Mouse (Mus musculus) MEL (cell line): ENCODE results near the gene 1700029I15Rik. TPM values are rescaled to one million over a fixed set of nuclear protein-coding genes. Genes with fewer than 3 reads are reported as not detected.

ENCODE experiments used
- DNase-seq: peaks from one replicate; pipeline ENCODE4 v3.0.0; 2011; ENCODE audit warnings: low read depth, low spot score
- H3K27ac ChIP-seq: 2 replicates; pipeline ENCODE4 v1.5.1; 2012; ENCODE audit warnings: low read depth, mild to moderate bottlenecking, control low read depth, low read length, moderate library complexity; ENCODE audit not compliant: control insufficient read depth
- H3K27me3 ChIP-seq, 2 experiments: fragments of 150-350 bp in 1 of 2; sonication (generic) in 1 of 2; 2 replicates each; pipeline ENCODE4 v1.6.1; 2012; ENCODE audit warnings: low read length in 2 of 2, mild to moderate bottlenecking in 2 of 2, improper control_type of control experiment in 1 of 2, moderate library complexity in 1 of 2; ENCODE audit not compliant: insufficient read depth in 2 of 2, control insufficient read depth in 1 of 2
- H3K36me3 ChIP-seq, 2 experiments: 2 replicates each; pipeline ENCODE4 v1.6.1; 2012 to 2014; ENCODE audit warnings: low read length in 2 of 2, improper control_type of control experiment in 1 of 2, inconsistent platforms in 1 of 2, mild to moderate bottlenecking in 1 of 2; ENCODE audit not compliant: insufficient read depth in 2 of 2, control insufficient read depth in 1 of 2
- H3K4me1 ChIP-seq, 2 experiments: fragments of 150-350 bp in 1 of 2; sonication (generic) in 1 of 2; 2 replicates each; pipeline ENCODE4 v1.6.1; 2012; ENCODE audit warnings: low read length in 2 of 2, improper control_type of control experiment in 1 of 2, mild to moderate bottlenecking in 1 of 2; ENCODE audit not compliant: insufficient read depth in 2 of 2, control insufficient read depth in 1 of 2
- H3K4me3 ChIP-seq, 2 experiments: fragments of 150-350 bp in 1 of 2; sonication (generic) in 1 of 2; 2 replicates each; pipeline ENCODE4 v1.5.1; 2012; ENCODE audit warnings: low read depth in 2 of 2, low read length in 2 of 2, mild to moderate bottlenecking in 2 of 2, moderate library complexity in 2 of 2, control low read depth in 1 of 2, improper control_type of control experiment in 1 of 2; ENCODE audit not compliant: control insufficient read depth in 1 of 2, insufficient read depth in 1 of 2
- H3K79me2 ChIP-seq: 2 replicates; pipeline ENCODE4 v1.6.1; 2012; ENCODE audit warnings: mild to moderate bottlenecking, low read length, moderate library complexity; ENCODE audit not compliant: control insufficient read depth, poor library complexity, insufficient read depth
- H3K9ac ChIP-seq: 2 replicates; pipeline ENCODE4 v1.6.1; 2012; ENCODE audit warnings: low read depth, mild to moderate bottlenecking, control low read depth, low read length, moderate library complexity; ENCODE audit not compliant: control insufficient read depth, poor library complexity, severe bottlenecking
- H3K9me3 ChIP-seq: fragments of 150-350 bp; sonication (generic); replicated peaks from 2 replicates; pipeline ENCODE4 v1.6.1; 2012; ENCODE audit warnings: mild to moderate bottlenecking, low read length, improper control_type of control experiment, moderate library complexity; ENCODE audit not compliant: insufficient read depth
- CHD2 ChIP-seq: IDR thresholded peaks from 2 replicates; pipeline ENCODE4 v1.6.1; 2011; ENCODE audit warnings: low read length, improper control_type of control experiment
- CTCF ChIP-seq, 3 experiments: IDR thresholded peaks in 2 of 3; conservative IDR thresholded peaks in 1 of 3; 2 replicates each; pipeline ENCODE4 v1.5.1; 2011 to 2012; ENCODE audit warnings: low read length in 3 of 3, low read depth in 2 of 3, mild to moderate bottlenecking in 2 of 3, improper control_type of control experiment in 1 of 3, inconsistent platforms in 1 of 3, mixed read lengths in 1 of 3, moderate library complexity in 1 of 3; ENCODE audit not compliant: control insufficient read depth in 1 of 3, insufficient read depth in 1 of 3, poor library complexity in 1 of 3, severe bottlenecking in 1 of 3
- ELF1 ChIP-seq: IDR thresholded peaks from 2 replicates; pipeline ENCODE4 v1.6.1; 2014; ENCODE audit warnings: low read depth, mild to moderate bottlenecking, inconsistent platforms, low read length, improper control_type of control experiment, moderate library complexity
- EP300 ChIP-seq, 2 experiments: IDR thresholded peaks; 2 replicates each; pipeline ENCODE4 v1.6.1; 2011; ENCODE audit warnings: improper control_type of control experiment in 2 of 2, low read length in 2 of 2, low read depth in 1 of 2, mild to moderate bottlenecking in 1 of 2
- GABPA ChIP-seq: IDR thresholded peaks from 2 replicates; pipeline ENCODE4 v1.6.1; 2012; ENCODE audit warnings: low read depth, mild to moderate bottlenecking, inconsistent platforms, low read length, improper control_type of control experiment, moderate library complexity
- KAT2A ChIP-seq: conservative IDR thresholded peaks from 2 replicates; pipeline ENCODE4 v1.6.1; 2012; ENCODE audit warnings: low read depth, low read length, improper control_type of control experiment, inconsistent platforms
- MAFK ChIP-seq: IDR thresholded peaks from 2 replicates; pipeline ENCODE4 v1.6.1; 2011; ENCODE audit warnings: low read depth, mild to moderate bottlenecking, low read length, improper control_type of control experiment, borderline replicate concordance
- MAX ChIP-seq: IDR thresholded peaks from 2 replicates; pipeline ENCODE4 v1.6.1; 2011; ENCODE audit warnings: low read length, improper control_type of control experiment
- MEF2A ChIP-seq: IDR thresholded peaks from 2 replicates; pipeline ENCODE4 v1.6.1; 2014; ENCODE audit warnings: low read depth, mild to moderate bottlenecking, inconsistent platforms, low read length, improper control_type of control experiment; ENCODE audit not compliant: poor library complexity, insufficient replicate concordance, severe bottlenecking; ENCODE audit errors: extremely low read depth
- MXI1 ChIP-seq: IDR thresholded peaks from 2 replicates; pipeline ENCODE4 v1.6.1; 2011; ENCODE audit warnings: mild to moderate bottlenecking, low read depth, low read length, improper control_type of control experiment
- MYC ChIP-seq: IDR thresholded peaks from 2 replicates; pipeline ENCODE4 v1.6.1; 2011; ENCODE audit warnings: low read depth, mild to moderate bottlenecking, low read length, improper control_type of control experiment, moderate library complexity
- NELFE ChIP-seq: IDR thresholded peaks from 2 replicates; pipeline ENCODE4 v1.6.1; 2011; ENCODE audit warnings: low read depth, low read length, improper control_type of control experiment
- NRF1 ChIP-seq: IDR thresholded peaks from 2 replicates; pipeline ENCODE4 v1.6.1; 2014; ENCODE audit warnings: low read depth, mild to moderate bottlenecking, inconsistent platforms, low read length, improper control_type of control experiment, moderate library complexity; ENCODE audit not compliant: poor library complexity, insufficient read depth, severe bottlenecking
- POLR2A ChIP-seq, 2 experiments: IDR thresholded peaks; 2 replicates each; pipeline ENCODE4 v1.6.1; 2011 to 2012; ENCODE audit warnings: low read length in 2 of 2, mild to moderate bottlenecking in 2 of 2, control low read depth in 1 of 2, improper control_type of control experiment in 1 of 2, low read depth in 1 of 2, moderate library complexity in 1 of 2; ENCODE audit not compliant: control insufficient read depth in 1 of 2, insufficient read depth in 1 of 2, poor library complexity in 1 of 2
- POLR2AphosphoS5 ChIP-seq: IDR thresholded peaks from 2 replicates; pipeline ENCODE4 v1.6.1; 2012; ENCODE audit warnings: low read depth, borderline replicate concordance, mild to moderate bottlenecking, inconsistent platforms, low read length, moderate library complexity, mixed read lengths
- RAD21 ChIP-seq: IDR thresholded peaks from 2 replicates; pipeline ENCODE4 v1.6.1; 2011; ENCODE audit warnings: mild to moderate bottlenecking, low read depth, low read length, improper control_type of control experiment
- RCOR1 ChIP-seq: IDR thresholded peaks from 2 replicates; pipeline ENCODE4 v1.6.1; 2012; ENCODE audit warnings: low read depth, mild to moderate bottlenecking, inconsistent platforms, low read length, improper control_type of control experiment
- SIN3A ChIP-seq: IDR thresholded peaks from 2 replicates; pipeline ENCODE4 v1.6.1; 2012; ENCODE audit warnings: low read length, improper control_type of control experiment, inconsistent platforms
- SMC3 ChIP-seq: IDR thresholded peaks from 2 replicates; pipeline ENCODE4 v1.6.1; 2011; ENCODE audit warnings: low read depth, low read length, improper control_type of control experiment
- TBP ChIP-seq: IDR thresholded peaks from 2 replicates; pipeline ENCODE4 v1.8.0; 2011; ENCODE audit warnings: low read depth, low read length, improper control_type of control experiment
- TCF12 ChIP-seq: IDR thresholded peaks from 2 replicates; pipeline ENCODE4 v1.6.1; 2014; ENCODE audit warnings: low read depth, mild to moderate bottlenecking, inconsistent platforms, low read length, improper control_type of control experiment, moderate library complexity
- USF1 ChIP-seq: IDR thresholded peaks from 2 replicates; pipeline ENCODE4 v1.6.1; 2014; ENCODE audit warnings: low read depth, mild to moderate bottlenecking, inconsistent platforms, low read length, improper control_type of control experiment, moderate library complexity
- USF2 ChIP-seq, 2 experiments: IDR thresholded peaks; 2 replicates each; pipeline ENCODE4 v1.6.1; 2011 to 2012; ENCODE audit warnings: improper control_type of control experiment in 2 of 2, low read length in 2 of 2, borderline replicate concordance in 1 of 2, inconsistent platforms in 1 of 2, low read depth in 1 of 2, mild to moderate bottlenecking in 1 of 2; ENCODE audit not compliant: insufficient read depth in 1 of 2
- ZKSCAN1 ChIP-seq: IDR thresholded peaks from 2 replicates; pipeline ENCODE4 v1.6.1; 2012; ENCODE audit warnings: low read depth, mild to moderate bottlenecking, inconsistent platforms, low read length, improper control_type of control experiment, moderate library complexity
- ZMIZ1 ChIP-seq: IDR thresholded peaks from 2 replicates; pipeline ENCODE4 v1.6.1; 2012; ENCODE audit warnings: low read depth, mild to moderate bottlenecking, inconsistent platforms, low read length, improper control_type of control experiment, moderate library complexity
- polyA plus RNA-seq, 2 experiments: library from polyadenylated mRNA; stranded (reverse) in 1 of 2; unstranded in 1 of 2; fragments of >175 nt in 1 of 2; fragments of >200 nt in 1 of 2; gene quantifications; 2 replicates each; pipeline versions ENCODE4 v1.2.1 to v1.2.4; 2012; ENCODE audit warnings: low replicate concordance in 2 of 2, low read depth in 1 of 2; ENCODE audit not compliant: insufficient read length in 2 of 2, insufficient read depth in 1 of 2, missing spikeins in 1 of 2
- total RNA-seq: library from RNA; depleted of rRNA; stranded (reverse); fragments of 300-350 nt; gene quantifications from 2 replicates; pipeline ENCODE4 v1.2.3, GENCODE M21; 2012

The 1700029I15Rik gene
- total and polyA plus RNA-seq, 3 experiments = 0.65 to 3.2 TPM; not detected in 1

- no peak for TF ChIP-seq CTCF (IDR thresholded peaks at IDR 0.05 in 2 of 3, conservative IDR thresholded peaks at IDR 0.05 in 1 of 3; ENCODE audit: control insufficient read depth in 1 of 3, insufficient read depth in 1 of 3, low read depth in 2 of 3, low read length in 3 of 3, poor library complexity in 1 of 3, severe bottlenecking in 1 of 3)
- TF ChIP-seq POLR2A (IDR thresholded peaks at IDR 0.05; ENCODE audit: control insufficient read depth in 1 of 2, insufficient read depth in 1 of 2, low read depth in 1 of 2, low read length in 2 of 2, poor library complexity in 1 of 2) = no peak
- TF ChIP-seq RCOR1 = no peak
- no peak for TF ChIP-seq MAX
- TF ChIP-seq EP300 (IDR thresholded peaks at IDR 0.05; ENCODE audit: low read depth in 1 of 2, low read length in 2 of 2) = no peak
- TF ChIP-seq MYC = no peak
- Histone ChIP-seq H3K36me3 (no peaks in the 10 kb centered on the region), H3K4me1 (no peaks in the 10 kb centered on the region), H3K9ac (no peak overlapping the region), H3K79me2 (no peaks in the 10 kb centered on the region), H3K9me3 (no peaks in the 10 kb centered on the region), H3K27ac (no peak overlapping the region), H3K27me3 (no peaks in the 10 kb centered on the region), H3K4me3 (no peak overlapping the region)
- DNase-seq = no peak
Observed at GRCm38 (mm10) chr2:92365568-92365967, 16.8 kb upstream of the 1700029I15Rik start.

GRCm38 (mm10) chr2:92367383-92368029 lies 14.8 kb upstream of the 1700029I15Rik start:
- Histone ChIP-seq H3K36me3 (no peaks in the 10 kb centered on the region), H3K27me3 (no peaks in the 10 kb centered on the region), H3K9me3 (no peaks in the 10 kb centered on the region), H3K4me3 (no peak overlapping the region), H3K9ac (no peak overlapping the region), H3K27ac (no peak overlapping the region), H3K4me1 (no peaks in the 10 kb centered on the region), H3K79me2 (no peaks in the 10 kb centered on the region)
- DNase-seq = no peak
- TF ChIP-seq SMC3 = no peak
- TF ChIP-seq MXI1 = no peak
- TF ChIP-seq ELF1 = no peak
- TF ChIP-seq USF1 = no peak
- no peak for TF ChIP-seq NRF1
- no peak for TF ChIP-seq CHD2
- TF ChIP-seq USF2 (IDR thresholded peaks at IDR 0.05; ENCODE audit: borderline replicate concordance in 1 of 2, insufficient read depth in 1 of 2, low read depth in 1 of 2, low read length in 2 of 2) = no peak
- TF ChIP-seq TBP = no peak
- TF ChIP-seq SIN3A = no peak

- Histone ChIP-seq H3K9me3 (no peaks in the 10 kb centered on the region), H3K27me3 (no peaks in the 10 kb centered on the region), H3K27ac (no peak overlapping the region), H3K79me2 (peaks cover under 1% of the 10 kb centered on the region; the same call in 1 of the 2 replicates), H3K4me1 (peaks cover 0 to 3% of the 10 kb centered on the region in 2 experiments; a peak in 1 of 4 replicates), H3K4me3 (no peak overlapping the region), H3K36me3 (no peaks in the 10 kb centered on the region), H3K9ac (no peak overlapping the region)
- no peak for DNase-seq
- no peak for TF ChIP-seq RAD21
- TF ChIP-seq ZMIZ1 = no peak
- no peak for TF ChIP-seq SIN3A
- no peak for TF ChIP-seq ZKSCAN1
- TF ChIP-seq KAT2A = no peak
- no peak for TF ChIP-seq POLR2AphosphoS5
- TF ChIP-seq TCF12 = no peak
- TF ChIP-seq NELFE = no peak
- no peak for TF ChIP-seq NRF1
- TF ChIP-seq GABPA = no peak
- TF ChIP-seq MEF2A = no peak
- no peak for TF ChIP-seq MAFK
- no peak for TF ChIP-seq MAX
Observed at GRCm38 (mm10) chr2:92370375-92370774, 12.0 kb upstream of the 1700029I15Rik start.
